Mouse (Mus musculus): ENCODE measurements at regions not wholly inside any gene's neighbourhood (a gene's known extent, or its start where the extent isn't known, plus 50 kb on each side); places are given as distances from the start of the nearest gene placed in this dataset.

DNA sequence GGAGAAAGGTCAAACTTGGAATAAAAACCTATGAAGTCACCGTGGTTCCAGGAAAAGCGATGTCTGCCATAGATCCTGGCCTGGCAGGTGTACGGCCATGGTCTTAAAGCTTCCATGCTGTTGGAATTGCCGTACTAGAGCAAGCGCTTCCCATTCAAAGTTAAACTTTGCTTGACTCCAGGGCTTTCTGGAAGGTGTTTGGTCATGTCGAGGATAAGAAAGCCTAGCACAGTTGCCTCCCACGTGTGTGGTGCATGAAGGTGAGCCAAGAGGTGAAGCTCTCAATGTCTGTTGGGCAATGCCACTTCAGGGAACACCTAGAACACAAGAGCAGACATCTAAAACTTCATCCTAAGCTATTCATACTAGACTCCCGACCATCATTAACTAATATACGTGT is 174.3 kb upstream of the Fam19a5 start:
- Histone ChIP-seq H3K4me3 (ENCODE audit: low read depth, low read length) (no peak overlapping the region), H3K27ac (ENCODE audit: low read depth, low read length) (no peak overlapping the region), H3K4me1 (replicated peaks; ENCODE audit: control insufficient read depth, insufficient read depth, low read length) (no peaks in the 10 kb centered on the region), H3K4me2 (ENCODE audit: low read depth, low read length, severe bottlenecking) (no peak overlapping the region), H3K9ac (ENCODE audit: low read length) (no peak overlapping the region), H3K9me3 (ENCODE audit: control insufficient read depth, low read length) (no peaks in the 10 kb centered on the region; the same call in 1 of the 2 replicates), H3K36me3 (ENCODE audit: control insufficient read depth, insufficient read depth, low read length) (no peaks in the 10 kb centered on the region), H3K27me3 (ENCODE audit: control insufficient read depth, insufficient read depth, low read length) (no peaks in the 10 kb centered on the region)
- ATAC-seq (replicated peaks; ENCODE audit: low FRiP score) (no peak), DNase-seq (ENCODE audit: low spot score) (no peak)
- 88% methylated on average over 9 of the region's 9 CpGs for WGBS

DNA sequence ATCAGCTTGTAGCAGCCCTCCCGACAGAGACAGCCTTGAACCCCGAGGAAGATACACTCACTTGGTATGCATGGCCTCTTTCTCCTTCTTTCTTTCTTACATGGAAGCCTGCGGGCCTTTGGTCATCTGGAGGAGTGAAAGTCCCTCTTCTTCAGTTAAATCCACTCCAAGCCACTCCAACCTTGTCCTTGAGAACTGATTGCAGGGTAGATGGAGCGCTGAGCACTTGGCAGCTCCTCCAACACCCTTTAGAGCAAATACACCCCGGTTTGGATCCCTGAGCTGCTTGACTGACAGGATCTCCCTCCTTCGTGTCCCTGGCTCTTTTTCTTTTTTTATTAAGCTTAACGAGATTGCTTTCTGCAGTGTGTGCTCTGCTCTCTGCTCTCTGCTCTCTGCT is 173.3 kb upstream of the Fam19a5 start:
- Histone ChIP-seq H3K27ac (ENCODE audit: low read depth, low read length) (no peak overlapping the region), H3K4me3 (ENCODE audit: low read depth, low read length) (no peak overlapping the region), H3K27me3 (ENCODE audit: control insufficient read depth, insufficient read depth, low read length) (no peaks in the 10 kb centered on the region), H3K4me2 (ENCODE audit: low read depth, low read length, severe bottlenecking) (no peak overlapping the region), H3K36me3 (ENCODE audit: control insufficient read depth, insufficient read depth, low read length) (no peaks in the 10 kb centered on the region), H3K4me1 (replicated peaks; ENCODE audit: control insufficient read depth, insufficient read depth, low read length) (no peaks in the 10 kb centered on the region), H3K9me3 (ENCODE audit: control insufficient read depth, low read length) (no peaks in the 10 kb centered on the region; the same call in 1 of the 2 replicates), H3K9ac (ENCODE audit: low read length) (no peak overlapping the region)
- ATAC-seq (replicated peaks; ENCODE audit: low FRiP score) (no peak), DNase-seq (ENCODE audit: low spot score) (no peak)
- 79% methylated on average over 7 of the region's 7 CpGs for WGBS

DNA sequence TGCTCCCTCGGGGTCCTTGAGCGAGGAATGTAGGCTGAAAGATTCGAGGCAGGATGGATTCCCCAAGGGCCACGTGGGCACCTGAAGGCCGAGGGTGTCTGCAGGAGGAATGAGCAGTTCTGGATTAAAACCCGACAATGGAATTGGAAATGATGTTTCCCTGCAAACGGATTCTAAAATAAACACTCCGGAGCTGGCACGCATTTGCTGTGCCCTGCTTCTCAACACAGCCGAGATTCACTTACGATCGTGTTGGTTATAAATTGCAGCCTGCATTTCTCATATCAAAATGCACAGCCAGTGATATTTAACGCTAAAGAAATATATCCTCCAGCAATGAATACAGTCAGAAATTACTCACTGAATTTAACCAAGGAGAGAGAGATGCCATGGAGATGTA is 169.4 kb upstream of the Fam19a5 start:
- Histone ChIP-seq H3K27ac (ENCODE audit: low read depth, low read length) (no peak overlapping the region), H3K4me2 (ENCODE audit: low read depth, low read length, severe bottlenecking) (no peak overlapping the region), H3K4me3 (ENCODE audit: low read depth, low read length) (no peak overlapping the region), H3K27me3 (ENCODE audit: control insufficient read depth, insufficient read depth, low read length) (no peaks in the 10 kb centered on the region), H3K9ac (ENCODE audit: low read length) (no peak overlapping the region), H3K36me3 (ENCODE audit: control insufficient read depth, insufficient read depth, low read length) (no peaks in the 10 kb centered on the region), H3K4me1 (replicated peaks; ENCODE audit: control insufficient read depth, insufficient read depth, low read length) (no peaks in the 10 kb centered on the region), H3K9me3 (ENCODE audit: control insufficient read depth, low read length) (no peaks in the 10 kb centered on the region)
- DNase-seq (ENCODE audit: low spot score) (no peak), ATAC-seq (replicated peaks; ENCODE audit: low FRiP score) (no peak)
- 85% methylated on average over 13 of the region's 13 CpGs for WGBS

DNA sequence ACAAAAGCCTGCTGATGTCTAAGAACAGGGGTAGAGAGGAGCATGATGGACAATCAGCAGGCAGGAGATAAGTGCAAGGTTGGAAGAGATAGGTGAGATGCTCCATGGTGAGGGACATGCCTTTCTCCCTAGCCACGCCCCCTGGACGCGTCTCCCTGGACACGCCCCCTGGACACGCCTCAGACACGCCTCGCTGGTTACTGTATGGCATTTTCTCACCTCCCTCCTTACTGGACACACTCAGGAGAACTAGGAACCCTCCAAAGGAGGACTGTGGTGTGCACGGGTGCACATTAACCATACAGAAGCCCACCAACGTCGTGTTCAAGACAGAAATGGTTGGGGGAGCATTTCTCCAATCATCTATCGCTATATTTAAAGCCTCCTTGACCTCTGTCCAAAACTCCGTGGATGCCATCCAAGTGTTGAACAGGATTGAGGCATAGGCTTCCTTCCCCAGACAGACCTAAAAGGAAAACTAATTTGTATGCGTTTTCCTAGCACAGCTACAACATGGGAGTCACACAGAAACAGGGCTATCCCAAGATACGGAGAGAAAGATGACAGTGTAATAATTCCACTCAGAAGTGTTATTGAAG is 168.4 kb upstream of the Fam19a5 start:
- WGBS, result 80% methylated on average over 14 of the region's 14 CpGs
- no peak overlapping the region for H3K27ac ChIP-seq (ENCODE audit: low read depth, low read length)
- no peak overlapping the region for H3K4me2 ChIP-seq (ENCODE audit: low read depth, low read length, severe bottlenecking)
- no peaks in the 10 kb centered on the region for H3K27me3 ChIP-seq (ENCODE audit: control insufficient read depth, insufficient read depth, low read length)
- H3K36me3 ChIP-seq (ENCODE audit: control insufficient read depth, insufficient read depth, low read length), result no peaks in the 10 kb centered on the region
- DNase-seq (ENCODE audit: low spot score) (no peak), ATAC-seq (replicated peaks; ENCODE audit: low FRiP score) (no peak)
- H3K9me3 ChIP-seq (ENCODE audit: control insufficient read depth, low read length), result no peaks in the 10 kb centered on the region
- no peaks in the 10 kb centered on the region for H3K4me1 ChIP-seq (replicated peaks; ENCODE audit: control insufficient read depth, insufficient read depth, low read length)
- H3K4me3 ChIP-seq (ENCODE audit: low read depth, low read length), result no peak overlapping the region
- no peak overlapping the region for H3K9ac ChIP-seq (ENCODE audit: low read length)

DNA sequence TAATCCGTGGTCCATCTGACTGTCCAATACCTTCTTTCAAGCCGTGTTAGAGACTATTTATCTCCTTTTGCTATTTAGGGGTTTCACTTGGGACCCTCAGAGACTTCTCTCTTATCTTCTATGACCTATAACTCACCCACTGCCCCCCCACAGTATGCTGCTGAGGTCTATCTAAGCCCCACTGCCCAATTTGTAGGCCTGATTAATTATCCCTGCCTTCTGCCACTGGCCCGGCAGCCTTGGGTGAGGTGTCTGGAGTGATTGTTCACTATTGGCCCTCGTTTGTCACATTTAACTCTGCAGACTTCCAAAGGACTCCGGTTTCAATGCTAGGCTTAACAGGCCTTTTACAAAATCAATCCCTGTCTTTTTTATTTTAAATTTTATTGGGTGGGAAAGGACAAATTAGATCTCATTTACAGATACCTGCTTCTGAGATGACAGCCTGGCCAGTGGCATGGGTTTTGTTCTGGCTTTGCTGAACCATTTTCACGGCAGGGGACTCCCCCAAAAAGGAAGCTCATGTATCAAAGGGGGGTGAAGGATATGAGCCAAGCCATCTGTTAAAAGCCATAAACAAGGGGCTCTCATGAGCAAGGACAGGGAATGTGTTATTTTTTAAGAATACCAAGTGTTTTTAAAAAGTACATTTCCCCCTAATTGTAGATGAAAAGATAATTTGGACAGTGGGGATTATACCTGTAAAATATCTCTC is 160.4 kb upstream of the Fam19a5 start:
- Histone ChIP-seq H3K27ac (ENCODE audit: low read depth, low read length) (no peak overlapping the region), H3K27me3 (ENCODE audit: control insufficient read depth, insufficient read depth, low read length) (no peaks in the 10 kb centered on the region), H3K4me3 (ENCODE audit: low read depth, low read length) (no peak overlapping the region), H3K36me3 (ENCODE audit: control insufficient read depth, insufficient read depth, low read length) (no peaks in the 10 kb centered on the region), H3K4me1 (replicated peaks; ENCODE audit: control insufficient read depth, insufficient read depth, low read length) (no peaks in the 10 kb centered on the region), H3K4me2 (ENCODE audit: low read depth, low read length, severe bottlenecking) (no peak overlapping the region), H3K9me3 (ENCODE audit: control insufficient read depth, low read length) (no peaks in the 10 kb centered on the region), H3K9ac (ENCODE audit: low read length) (no peak overlapping the region)
- DNase-seq (ENCODE audit: low spot score) (no peak), ATAC-seq (replicated peaks; ENCODE audit: low FRiP score) (no peak)
- 56% methylated on average over 6 of the region's 6 CpGs for WGBS

DNA sequence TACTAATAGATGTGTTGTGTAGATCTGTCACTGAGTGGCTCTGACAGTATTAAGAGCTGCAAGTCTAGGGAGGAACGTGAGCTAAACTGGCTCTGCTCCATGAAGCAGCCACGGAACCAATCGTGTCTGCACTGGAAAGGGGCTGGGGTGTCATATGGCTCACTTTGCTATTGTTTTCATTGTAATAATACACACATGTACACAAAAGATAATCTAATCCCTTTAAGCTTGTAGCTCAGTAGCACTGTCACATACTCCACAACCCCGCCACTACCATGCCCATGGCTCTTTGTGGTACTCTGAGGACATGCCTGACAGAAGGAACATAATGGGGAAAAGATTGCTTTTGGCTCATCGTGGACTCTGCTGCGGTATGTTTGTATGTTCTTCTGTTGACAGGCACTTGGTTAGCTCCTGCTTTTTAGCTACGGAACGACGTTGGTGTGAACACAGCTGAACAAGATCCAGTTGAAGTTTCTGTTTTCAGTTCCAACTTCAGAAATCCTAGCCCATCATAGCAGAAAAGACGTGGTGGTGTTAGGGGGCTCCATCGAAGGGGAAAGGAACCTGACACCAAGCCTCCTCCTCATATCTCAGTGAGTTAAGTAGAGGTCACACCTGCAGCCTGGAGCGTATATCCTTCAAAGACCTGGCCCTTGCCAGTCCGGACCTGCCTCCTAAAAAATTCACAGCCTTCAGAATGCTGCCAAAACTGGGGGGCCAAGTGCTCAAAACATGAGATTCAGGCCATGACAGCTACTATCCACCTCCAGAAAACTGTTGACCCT is 159.6 kb upstream of the Fam19a5 start:
- H3K36me3 ChIP-seq (ENCODE audit: control insufficient read depth, insufficient read depth, low read length), result no peaks in the 10 kb centered on the region
- DNase-seq (ENCODE audit: low spot score) (no peak), ATAC-seq (replicated peaks; ENCODE audit: low FRiP score) (no peak)
- H3K9ac ChIP-seq (ENCODE audit: low read length), result no peak overlapping the region
- no peak overlapping the region for H3K4me2 ChIP-seq (ENCODE audit: low read depth, low read length, severe bottlenecking)
- H3K4me1 ChIP-seq (replicated peaks; ENCODE audit: control insufficient read depth, insufficient read depth, low read length), result no peaks in the 10 kb centered on the region
- H3K9me3 ChIP-seq (ENCODE audit: control insufficient read depth, low read length), result no peaks in the 10 kb centered on the region
- WGBS, result 82% methylated on average over 13 of the region's 13 CpGs
- no peak overlapping the region for H3K27ac ChIP-seq (ENCODE audit: low read depth, low read length)
- H3K27me3 ChIP-seq (ENCODE audit: control insufficient read depth, insufficient read depth, low read length), result no peaks in the 10 kb centered on the region
- no peak overlapping the region for H3K4me3 ChIP-seq (ENCODE audit: low read depth, low read length)

DNA sequence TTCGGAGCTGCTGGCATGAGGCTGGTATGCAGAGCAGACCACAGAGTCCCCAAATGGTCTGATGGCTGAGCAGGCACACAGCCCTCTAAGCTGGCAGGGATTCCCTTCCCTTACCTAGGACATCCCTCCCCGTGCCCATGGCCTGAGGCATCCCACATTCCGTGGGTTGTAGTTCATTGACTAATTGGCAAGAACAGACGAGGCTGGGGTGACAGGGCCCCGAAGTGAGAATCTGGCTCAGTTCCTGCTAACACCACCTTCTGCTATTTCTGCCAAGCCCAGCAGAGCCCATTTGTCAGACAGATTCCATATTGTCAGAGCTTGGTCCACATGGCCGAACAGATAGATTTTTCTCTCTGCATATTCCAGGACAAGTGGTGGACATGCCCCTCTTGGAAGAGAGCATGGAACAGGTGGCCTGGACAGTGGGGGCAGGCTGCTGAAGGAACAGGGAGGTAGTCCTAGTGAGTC is 157.6 kb upstream of the Fam19a5 start:
- Histone ChIP-seq H3K9ac (ENCODE audit: low read length) (no peak overlapping the region), H3K4me3 (ENCODE audit: low read depth, low read length) (no peak overlapping the region), H3K27me3 (ENCODE audit: control insufficient read depth, insufficient read depth, low read length) (no peaks in the 10 kb centered on the region), H3K36me3 (ENCODE audit: control insufficient read depth, insufficient read depth, low read length) (no peaks in the 10 kb centered on the region), H3K27ac (ENCODE audit: low read depth, low read length) (no peak overlapping the region), H3K9me3 (ENCODE audit: control insufficient read depth, low read length) (no peaks in the 10 kb centered on the region), H3K4me2 (ENCODE audit: low read depth, low read length, severe bottlenecking) (no peak overlapping the region), H3K4me1 (replicated peaks; ENCODE audit: control insufficient read depth, insufficient read depth, low read length) (no peaks in the 10 kb centered on the region)
- WGBS, result 89% methylated on average over 6 of the region's 6 CpGs
- ATAC-seq (replicated peaks; ENCODE audit: low FRiP score) (no peak), DNase-seq (ENCODE audit: low spot score) (no peak)

DNA sequence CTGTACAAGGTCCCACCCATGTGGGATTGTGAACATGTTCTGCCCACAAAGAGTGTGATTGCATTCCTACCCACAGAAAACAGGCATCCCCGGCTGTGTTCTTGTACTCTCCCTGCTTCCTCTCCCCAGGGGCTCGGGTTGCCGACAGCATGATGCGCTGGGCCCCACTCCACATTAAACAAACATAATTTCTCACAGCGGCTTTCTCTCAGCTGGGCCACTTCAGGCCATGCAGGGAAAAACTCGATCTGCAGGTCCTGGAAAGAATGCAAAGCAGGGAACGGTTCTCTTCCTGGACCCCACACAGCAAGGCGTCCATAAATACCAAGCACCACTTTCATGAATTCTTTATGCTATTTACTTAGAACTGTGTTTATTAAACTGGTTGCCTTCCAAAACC is 152.7 kb upstream of the Fam19a5 start:
- WGBS, result 70% methylated on average over 8 of the region's 8 CpGs
- H3K27me3 ChIP-seq (ENCODE audit: control insufficient read depth, insufficient read depth, low read length), result no peaks in the 10 kb centered on the region
- H3K4me3 ChIP-seq (ENCODE audit: low read depth, low read length), result no peak overlapping the region
- no peaks in the 10 kb centered on the region for H3K4me1 ChIP-seq (replicated peaks; ENCODE audit: control insufficient read depth, insufficient read depth, low read length)
- ATAC-seq (replicated peaks; ENCODE audit: low FRiP score) (no peak), DNase-seq (ENCODE audit: low spot score) (no peak)
- H3K9ac ChIP-seq (ENCODE audit: low read length), result no peak overlapping the region
- no peak overlapping the region for H3K27ac ChIP-seq (ENCODE audit: low read depth, low read length)
- no peaks in the 10 kb centered on the region for H3K9me3 ChIP-seq (ENCODE audit: control insufficient read depth, low read length)
- no peaks in the 10 kb centered on the region for H3K36me3 ChIP-seq (ENCODE audit: control insufficient read depth, insufficient read depth, low read length)
- H3K4me2 ChIP-seq (ENCODE audit: low read depth, low read length, severe bottlenecking), result no peak overlapping the region
